Mouse (Mus musculus): ENCODE data around the gene D430041D05Rik.

DNA sequence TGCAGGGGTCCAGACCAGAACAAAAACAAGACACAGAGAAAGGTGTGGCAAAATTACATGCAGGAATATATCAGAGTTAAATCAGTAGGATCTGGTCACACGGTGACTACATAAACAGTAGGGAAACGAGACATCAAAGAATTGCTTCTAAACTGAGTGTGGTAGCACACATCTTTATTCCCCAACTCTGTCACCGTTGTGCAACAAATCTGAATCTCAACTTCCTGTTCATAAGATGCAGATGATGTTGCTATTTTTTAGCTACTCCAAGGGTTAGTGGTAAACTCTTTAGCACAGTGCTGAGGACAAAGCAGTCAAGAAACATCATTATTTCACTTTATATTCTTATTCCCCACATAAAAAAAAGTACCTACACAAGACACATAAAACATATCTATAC, 49.2 kb upstream of the D430041D05Rik start:
- TF ChIP-seq CHD2 (IDR thresholded peaks at IDR 0.05; ENCODE audit: low read depth, low read length) (no peak), ZNF384 (IDR thresholded peaks at IDR 0.05; ENCODE audit: low read depth, low read length) (no peak), HCFC1 (IDR thresholded peaks at IDR 0.05; ENCODE audit: borderline replicate concordance, insufficient read depth, low read length) (no peak), MAFK (IDR thresholded peaks at IDR 0.05; ENCODE audit: insufficient read depth, low read depth, low read length) (no peak)

Measured in ES-E14 (cell line).